Mouse (Mus musculus) Muller cell, postnatal 12 days (primary cell): ENCODE measurements around the gene Zfp941.

Experiments used
- DNase-seq: peaks from one replicate; pipeline ENCODE4 v3.0.0-alpha.2; 2015; ENCODE audit errors: inconsistent ontology term

The Zfp941 gene

GRCm38 (mm10) chr7:140840750-140841735, 19.1 kb upstream of the Zfp941 start:
- DNase-seq = no peak

- no peak for DNase-seq
Measured at GRCm38 (mm10) chr7:140839556-140839955, 17.6 kb upstream of the Zfp941 start.

GRCm38 (mm10) chr7:140836243-140837115, 14.5 kb upstream of the Zfp941 start:
- no peak for DNase-seq

GRCm38 (mm10) chr7:140835758-140836087, 13.7 kb upstream of the Zfp941 start:
- no peak for DNase-seq

GRCm38 (mm10) chr7:140834968-140835757, 13.2 kb upstream of the Zfp941 start, which contains the start of gene Urah:
Urah (plus strand) TSS chr7:140835018.
- DNase-seq = no peak

- DNase-seq = no peak
Measured at GRCm38 (mm10) chr7:140833341-140833740, 11.4 kb upstream of the Zfp941 start.

- DNase-seq = peak; percentile 64
Measured at GRCm38 (mm10) chr7:140831447-140831846, 9.5 kb upstream of the Zfp941 start.

GRCm38 (mm10) chr7:140828171-140828881, 6.3 kb upstream of the Zfp941 start:
- DNase-seq = peak; percentile 30

GRCm38 (mm10) chr7:140822731-140823130, 753 bp upstream of the Zfp941 start:
- DNase-seq = no peak

GRCm38 (mm10) chr7:140821305-140821652, 699 bp downstream of the Zfp941 start:
- peak; percentile 8 for DNase-seq

- DNase-seq = no peak
Measured at GRCm38 (mm10) chr7:140820173-140820572, 1.8 kb downstream of the Zfp941 start.

- no peak for DNase-seq
Measured at GRCm38 (mm10) chr7:140812850-140813249, 9.1 kb downstream of the Zfp941 start.

GRCm38 (mm10) chr7:140811714-140812113, 10.3 kb downstream of the Zfp941 start:
- no peak for DNase-seq

GRCm38 (mm10) chr7:140810496-140810895, 11.5 kb downstream of the Zfp941 start:
- no peak for DNase-seq

GRCm38 (mm10) chr7:140805704-140806103, 16.3 kb downstream of the Zfp941 start:
- DNase-seq = no peak

GRCm38 (mm10) chr7:140802629-140803028, 19.3 kb downstream of the Zfp941 start:
- peak; percentile 14 for DNase-seq

GRCm38 (mm10) chr7:140798212-140798611, 23.8 kb downstream of the Zfp941 start:
- DNase-seq = no peak

- DNase-seq = no peak
Measured at GRCm38 (mm10) chr7:140797619-140798018, 24.4 kb downstream of the Zfp941 start.

- no peak for DNase-seq
Measured at GRCm38 (mm10) chr7:140793541-140793940, 28.4 kb downstream of the Zfp941 start.

GRCm38 (mm10) chr7:140788053-140788435, 33.9 kb downstream of the Zfp941 start:
- no peak for DNase-seq
